Mouse (Mus musculus) liver, embryonic 13.5 days (tissue): ENCODE data around the gene Tbck. TPM values are rescaled to one million over a fixed set of nuclear protein-coding genes. Genes with fewer than 3 reads are reported as not detected.

Experiments
- ATAC-seq: fragments of 200-750 bp; cut with Nextera tagmentation; 2 replicates; pipeline ENCODE4 v1.8.0; 2017; ENCODE audit warnings: low read depth, mild to moderate bottlenecking, moderate number of reproducible peaks, moderate library complexity
- DNase-seq: peaks from one replicate; pipeline ENCODE4 v3.0.0; 2022
- H3K27ac ChIP-seq: fragments of 300-500 bp; sonication (generic); 2 replicates; pipeline ENCODE4 v1.5.1; 2015; ENCODE audit warnings: moderate library complexity, mild to moderate bottlenecking, inconsistent platforms
- H3K27me3 ChIP-seq: fragments of 300-500 bp; sonication (generic); 2 replicates; pipeline ENCODE4 v1.6.1; 2015; ENCODE audit warnings: mild to moderate bottlenecking, inconsistent platforms
- H3K36me3 ChIP-seq: fragments of 300-500 bp; sonication (generic); 2 replicates; pipeline ENCODE4 v1.6.1; 2015; ENCODE audit warnings: mild to moderate bottlenecking, inconsistent platforms
- H3K4me1 ChIP-seq: fragments of 300-500 bp; sonication (generic); replicated peaks from 2 replicates; pipeline ENCODE4 v1.6.1; 2015; ENCODE audit warnings: inconsistent platforms
- H3K4me2 ChIP-seq: fragments of 300-500 bp; sonication (generic); 2 replicates; pipeline ENCODE4 v1.6.1; 2015; ENCODE audit warnings: inconsistent platforms, mild to moderate bottlenecking, moderate library complexity
- H3K4me3 ChIP-seq: fragments of 300-500 bp; sonication (generic); replicated peaks from 2 replicates; pipeline ENCODE4 v1.5.1; 2015; ENCODE audit warnings: mild to moderate bottlenecking, inconsistent platforms
- H3K9ac ChIP-seq: fragments of 300-500 bp; sonication (generic); 2 replicates; pipeline ENCODE4 v1.6.1; 2015; ENCODE audit warnings: mild to moderate bottlenecking, inconsistent platforms
- H3K9me3 ChIP-seq: fragments of 300-500 bp; sonication (generic); replicated peaks from 2 replicates; pipeline ENCODE4 v1.6.1; 2016; ENCODE audit warnings: inconsistent platforms
- WGBS: fragments of 180-500 bp; shearing (Covaris S2); methylation state at CpG from one replicate; pipeline ENCODE4 v1.1.7; 2015; ENCODE audit not compliant: insufficient replicate concordance; 5-methylcytosine and 5-hydroxymethylcytosine counted together
- polyA plus RNA-seq: library from polyadenylated mRNA; unstranded; fragments of >200 nt; fragmentation: Nextera tagmentation; extraction: Ambion mirVana; gene quantifications from 2 replicates; pipeline ENCODE4 v1.2.1, GENCODE M21; 2015

Gene Tbck
- polyA plus RNA-seq, 1 experiment from 2014 or later, result 4.8 TPM

DNA sequence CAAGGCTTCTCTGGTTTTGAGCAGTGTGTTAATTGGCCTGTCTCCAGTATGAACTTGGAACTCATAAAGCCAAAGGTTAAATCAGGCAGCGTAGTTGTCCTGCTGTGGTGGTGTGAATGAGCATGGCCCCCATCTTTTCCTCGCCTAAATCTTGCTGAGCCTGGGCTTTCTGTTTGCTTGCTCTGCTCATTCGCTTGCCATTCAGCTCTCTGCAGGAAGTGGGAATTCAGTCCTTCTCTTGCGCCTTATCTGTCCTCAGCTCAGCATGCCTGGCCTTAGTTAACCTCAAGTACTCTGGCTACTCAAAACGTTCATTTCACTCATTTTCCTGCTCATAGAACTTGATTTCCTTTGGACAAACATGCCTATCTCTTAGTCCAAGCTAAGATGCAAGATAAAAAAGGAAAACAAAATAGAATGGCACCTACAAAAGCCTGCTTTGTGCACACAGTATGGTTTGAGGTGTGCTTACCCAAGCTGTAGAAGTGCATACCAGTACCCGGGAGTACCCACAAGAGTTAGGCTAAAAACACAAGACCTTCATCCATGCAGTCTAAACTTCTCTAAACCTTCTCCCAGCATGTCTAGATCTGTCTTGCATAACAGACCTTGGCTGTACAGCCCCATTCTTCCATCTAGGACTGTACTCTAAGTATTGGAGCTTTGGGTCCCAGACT, 151.3 kb downstream of the Tbck start:
- WGBS, result 53% methylated on average over 6 of the region's 6 CpGs
- Histone ChIP-seq H3K4me3 (no peak overlapping the region), H3K27me3 (no peaks in the 10 kb centered on the region), H3K36me3 (peaks cover 15% of the 10 kb centered on the region), H3K9me3 (no peaks in the 10 kb centered on the region), H3K4me2 (no peak overlapping the region), H3K9ac (no peak overlapping the region), H3K27ac (no peak overlapping the region), H3K4me1 (no peaks in the 10 kb centered on the region)
- no peak for DNase-seq
- ATAC-seq, result no peak

DNA sequence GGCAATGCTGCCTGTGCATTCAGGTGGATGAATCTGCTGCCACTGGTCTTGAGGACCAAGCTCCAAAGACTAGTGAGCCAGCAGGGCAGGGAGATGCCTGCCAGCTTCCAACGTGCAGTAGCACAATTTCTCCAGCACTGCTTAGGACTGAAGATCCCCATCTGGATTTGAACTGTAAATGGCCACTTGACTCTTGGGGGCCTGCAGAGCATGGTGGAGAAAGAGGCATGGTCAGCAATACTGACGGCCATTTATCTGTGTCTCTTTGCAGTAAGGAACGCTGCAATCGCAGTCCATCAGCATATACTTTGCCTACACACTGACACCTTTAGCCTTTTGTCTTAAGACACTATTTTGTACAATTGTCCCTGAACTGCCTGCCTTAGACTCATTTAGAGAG, 153.2 kb downstream of the Tbck start:
- H3K4me1 ChIP-seq, result no peaks in the 10 kb centered on the region
- no peak overlapping the region for H3K9ac ChIP-seq
- no peak overlapping the region for H3K4me2 ChIP-seq
- ATAC-seq (no peak), DNase-seq (no peak)
- WGBS, result 76% methylated on average over 4 of the region's 4 CpGs
- H3K9me3 ChIP-seq, result no peaks in the 10 kb centered on the region
- H3K4me3 ChIP-seq, result no peak overlapping the region
- H3K27me3 ChIP-seq, result no peaks in the 10 kb centered on the region
- no peak overlapping the region for H3K27ac ChIP-seq
- H3K36me3 ChIP-seq, result peaks cover 15% of the 10 kb centered on the region

DNA sequence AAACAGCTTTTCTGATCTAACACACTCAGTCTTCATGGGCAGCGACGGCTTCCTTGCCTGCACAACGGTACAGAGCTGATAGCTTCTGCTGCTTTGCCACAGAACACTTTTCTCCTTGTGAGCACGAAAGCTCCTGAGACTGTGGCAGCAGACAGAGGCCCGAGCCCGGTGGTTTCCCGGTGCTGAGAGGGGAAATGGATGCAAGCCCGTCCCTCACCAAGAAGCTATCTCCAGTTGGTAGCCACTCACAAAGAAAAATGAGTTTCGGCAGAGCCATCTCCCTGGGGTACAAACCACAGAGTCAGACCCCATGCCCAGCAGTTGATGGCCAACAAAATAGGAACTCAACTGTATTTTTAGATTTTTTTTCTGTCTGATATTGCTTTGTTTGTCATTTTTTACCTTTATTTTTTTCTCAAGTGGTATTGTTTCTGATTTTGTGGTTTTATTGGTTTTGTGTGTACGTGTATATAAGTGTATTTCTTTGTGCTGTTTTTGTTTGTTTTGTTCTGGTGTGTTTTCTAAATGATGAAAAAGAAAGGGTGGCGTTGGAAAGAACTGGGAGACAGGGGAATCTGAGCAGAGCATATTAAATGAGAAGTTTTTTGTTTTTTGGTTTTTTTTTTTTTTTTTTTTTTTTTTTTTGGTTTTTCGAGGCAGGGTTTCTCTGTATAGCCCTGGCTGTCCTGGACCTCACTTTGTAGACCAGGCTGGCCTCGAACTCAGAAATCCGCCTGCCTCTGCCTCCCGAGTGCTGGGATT, 154.9 kb downstream of the Tbck start:
- Histone ChIP-seq H3K27ac (no peak overlapping the region), H3K4me1 (no peaks in the 10 kb centered on the region), H3K9me3 (no peaks in the 10 kb centered on the region), H3K36me3 (peaks cover 15% of the 10 kb centered on the region), H3K4me3 (no peak overlapping the region), H3K27me3 (no peaks in the 10 kb centered on the region), H3K4me2 (no peak overlapping the region), H3K9ac (no peak overlapping the region)
- 85% methylated on average over 14 of the region's 15 CpGs for WGBS
- no peak for ATAC-seq
- DNase-seq, result no peak

DNA sequence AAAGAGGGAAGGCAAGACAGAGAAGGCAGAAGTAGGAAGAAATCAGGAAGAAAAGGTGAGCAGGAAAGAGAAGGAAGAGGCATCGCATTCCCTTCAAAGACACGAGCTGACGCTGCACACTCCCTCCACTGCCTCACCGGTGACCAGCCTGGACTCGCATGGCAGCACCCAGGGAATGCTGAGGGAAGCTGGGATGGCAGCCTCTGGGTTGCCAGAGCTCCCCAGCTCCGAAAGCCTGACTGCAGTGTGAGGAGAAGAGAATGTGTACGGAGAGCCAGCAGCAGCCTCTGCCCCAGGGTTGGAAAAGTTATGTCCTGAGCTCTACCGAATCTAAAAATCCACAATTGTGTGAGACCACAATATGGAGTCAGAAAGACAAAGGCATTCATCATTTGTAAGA, 155.6 kb downstream of the Tbck start:
- Histone ChIP-seq H3K27me3 (no peaks in the 10 kb centered on the region), H3K9me3 (no peaks in the 10 kb centered on the region), H3K4me3 (no peak overlapping the region), H3K9ac (no peak overlapping the region), H3K4me2 (no peak overlapping the region), H3K27ac (no peak overlapping the region), H3K4me1 (no peaks in the 10 kb centered on the region), H3K36me3 (peaks cover 15% of the 10 kb centered on the region)
- DNase-seq (no peak), ATAC-seq (no peak)
- WGBS, result 89% methylated on average over 8 of the region's 8 CpGs

DNA sequence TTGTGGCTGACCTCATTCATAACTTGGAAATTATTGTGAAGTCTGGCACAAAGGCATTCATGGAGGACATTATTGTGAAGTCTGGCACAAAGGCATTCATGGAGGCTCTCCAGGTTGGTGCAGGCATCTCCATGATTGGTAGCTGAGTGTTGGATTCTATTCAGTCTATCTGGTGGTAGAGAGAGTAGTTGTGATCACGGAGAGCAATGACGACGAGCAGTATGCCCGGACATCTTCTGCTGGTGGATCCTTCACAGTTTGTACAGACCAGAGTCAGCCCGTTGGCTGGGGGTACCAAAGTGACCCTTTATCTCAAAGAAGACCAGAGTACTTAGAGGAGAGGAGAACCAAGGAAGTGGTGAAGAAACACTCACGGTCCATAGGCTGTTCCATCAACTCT, 158.7 kb downstream of the Tbck start:
- Histone ChIP-seq H3K27ac (no peak overlapping the region), H3K4me1 (no peaks in the 10 kb centered on the region), H3K9me3 (no peaks in the 10 kb centered on the region), H3K9ac (no peak overlapping the region), H3K4me2 (no peak overlapping the region), H3K36me3 (peaks cover 15% of the 10 kb centered on the region), H3K4me3 (no peak overlapping the region), H3K27me3 (no peaks in the 10 kb centered on the region)
- ATAC-seq (no peak), DNase-seq (no peak)
- 83% methylated on average over 6 of the region's 6 CpGs for WGBS

DNA sequence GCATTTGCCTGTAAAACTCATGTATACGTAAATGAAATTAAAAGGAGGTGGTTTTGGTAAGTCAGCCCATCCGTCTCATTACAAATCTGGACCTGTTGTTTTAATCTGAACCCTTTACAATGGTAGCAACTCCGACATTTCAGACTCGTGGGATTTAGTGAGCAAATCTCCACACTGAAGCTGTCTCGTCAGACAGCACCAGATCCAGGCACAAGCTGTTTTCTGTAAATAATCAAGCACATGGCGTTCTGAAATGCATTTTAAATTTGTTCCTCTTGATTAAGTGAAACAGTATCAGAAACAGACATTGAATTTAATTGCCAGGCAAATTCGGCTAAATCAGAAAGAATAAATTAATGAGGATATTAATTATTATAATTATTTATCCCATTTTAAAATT, 165.7 kb downstream of the Tbck start:
- no peak overlapping the region for H3K9ac ChIP-seq
- H3K4me1 ChIP-seq, result no peaks in the 10 kb centered on the region
- DNase-seq (no peak), ATAC-seq (no peak)
- H3K27me3 ChIP-seq, result no peaks in the 10 kb centered on the region
- H3K27ac ChIP-seq, result no peak overlapping the region
- H3K4me2 ChIP-seq, result no peak overlapping the region
- no peaks in the 10 kb centered on the region for H3K9me3 ChIP-seq
- 62% methylated on average over 7 of the region's 7 CpGs for WGBS
- H3K36me3 ChIP-seq, result no peaks in the 10 kb centered on the region
- no peak overlapping the region for H3K4me3 ChIP-seq

DNA sequence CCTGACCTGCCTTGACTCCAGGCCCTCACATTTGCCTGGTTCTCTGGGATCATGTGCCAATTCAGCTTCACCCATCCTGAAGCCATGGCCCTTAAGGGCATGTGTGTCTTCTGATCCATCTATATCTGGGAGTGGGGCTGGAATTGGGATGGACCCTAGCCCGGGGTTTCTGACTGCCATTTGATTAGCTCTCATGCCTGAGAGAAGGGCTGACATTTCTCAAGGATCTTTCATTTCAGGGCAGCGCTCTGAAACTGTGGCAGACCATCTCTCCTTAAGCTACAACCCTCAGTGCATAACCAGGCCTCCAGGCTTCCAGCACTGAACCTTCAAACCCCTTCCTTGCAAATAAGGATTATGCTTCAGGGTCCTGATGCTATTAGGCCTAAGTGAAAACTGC, 166.5 kb downstream of the Tbck start:
- no peak for DNase-seq
- ATAC-seq, result no peak
- Histone ChIP-seq H3K4me1 (no peaks in the 10 kb centered on the region), H3K36me3 (no peaks in the 10 kb centered on the region), H3K4me2 (no peak overlapping the region), H3K9me3 (no peaks in the 10 kb centered on the region), H3K27ac (no peak overlapping the region), H3K4me3 (no peak overlapping the region), H3K27me3 (no peaks in the 10 kb centered on the region), H3K9ac (no peak overlapping the region)
- 60% methylated on average over 2 of the region's 2 CpGs for WGBS

DNA sequence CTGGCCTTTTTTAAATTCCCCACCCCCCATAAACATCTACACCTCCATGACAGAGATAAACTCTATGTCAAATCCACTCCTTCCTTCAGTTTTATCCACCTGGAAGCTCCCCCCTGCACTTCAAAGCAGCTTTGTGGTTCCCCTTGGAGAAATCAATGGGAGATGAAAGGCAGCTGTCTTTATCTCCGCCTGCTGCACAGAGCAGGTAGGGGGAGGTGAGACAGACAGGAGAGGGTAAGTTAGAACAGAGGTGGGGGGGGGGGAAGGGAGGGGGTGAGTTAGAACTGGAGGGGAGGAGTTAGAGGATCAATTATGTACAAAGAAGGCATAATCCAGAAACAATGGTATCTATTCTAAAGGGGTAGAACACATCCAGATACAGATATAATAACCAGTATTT, 167.5 kb downstream of the Tbck start:
- Histone ChIP-seq H3K27ac (no peak overlapping the region), H3K9ac (no peak overlapping the region), H3K4me3 (no peak overlapping the region), H3K36me3 (no peaks in the 10 kb centered on the region), H3K27me3 (no peaks in the 10 kb centered on the region), H3K4me1 (no peaks in the 10 kb centered on the region), H3K4me2 (no peak overlapping the region), H3K9me3 (no peaks in the 10 kb centered on the region)
- ATAC-seq, result no peak
- no peak for DNase-seq
- 43% methylated on average over 1 of the region's 1 CpGs for WGBS

DNA sequence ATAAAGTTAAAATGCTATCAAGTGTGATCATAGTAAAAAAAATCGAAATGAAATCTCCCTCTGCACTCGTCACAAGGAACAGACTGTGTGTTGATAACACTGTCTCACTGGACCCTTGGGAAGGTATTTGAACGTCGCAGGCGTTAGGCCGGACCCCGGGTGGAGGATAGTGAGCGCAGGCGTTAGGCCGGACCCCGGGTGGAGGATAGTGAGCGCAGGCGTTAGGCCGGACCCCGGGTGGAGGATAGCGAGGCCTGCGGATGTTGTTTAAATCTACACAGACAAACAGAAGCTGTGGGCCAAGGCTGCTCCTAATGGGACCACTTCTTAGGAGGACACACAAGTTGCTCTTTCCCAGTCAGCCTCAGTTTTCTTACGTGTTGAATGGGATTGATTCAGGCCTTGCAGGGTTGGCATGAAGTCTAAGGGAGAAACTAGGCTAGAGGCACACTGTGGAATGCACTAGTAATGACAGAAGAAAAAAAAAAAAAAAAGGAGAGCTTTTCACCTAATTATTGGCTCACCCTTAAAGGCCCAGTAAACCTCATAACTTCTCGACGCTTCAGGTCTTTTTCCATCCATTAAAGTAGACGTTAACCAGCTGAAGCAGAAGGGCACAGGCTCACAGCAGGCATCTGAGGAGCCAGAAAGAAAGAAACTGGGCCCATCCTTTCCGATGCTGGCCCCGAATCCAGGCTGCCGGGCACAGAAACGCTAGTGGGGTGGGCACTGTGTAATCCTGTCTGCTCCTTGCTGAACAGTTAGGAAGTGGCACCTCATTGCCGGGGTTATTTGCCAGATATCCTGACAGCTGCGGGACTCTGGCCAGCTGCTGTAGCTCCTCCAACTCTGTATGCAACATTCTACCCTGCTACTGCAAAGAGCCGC, 168.1 kb downstream of the Tbck start:
- H3K27ac ChIP-seq, result no peak overlapping the region
- 66% methylated on average over 28 of the region's 28 CpGs for WGBS
- ATAC-seq (no peak), DNase-seq (no peak)
- no peak overlapping the region for H3K9ac ChIP-seq
- H3K9me3 ChIP-seq, result no peaks in the 10 kb centered on the region
- H3K27me3 ChIP-seq, result no peaks in the 10 kb centered on the region
- no peaks in the 10 kb centered on the region for H3K4me1 ChIP-seq
- no peak overlapping the region for H3K4me2 ChIP-seq
- no peak overlapping the region for H3K4me3 ChIP-seq
- no peaks in the 10 kb centered on the region for H3K36me3 ChIP-seq

DNA sequence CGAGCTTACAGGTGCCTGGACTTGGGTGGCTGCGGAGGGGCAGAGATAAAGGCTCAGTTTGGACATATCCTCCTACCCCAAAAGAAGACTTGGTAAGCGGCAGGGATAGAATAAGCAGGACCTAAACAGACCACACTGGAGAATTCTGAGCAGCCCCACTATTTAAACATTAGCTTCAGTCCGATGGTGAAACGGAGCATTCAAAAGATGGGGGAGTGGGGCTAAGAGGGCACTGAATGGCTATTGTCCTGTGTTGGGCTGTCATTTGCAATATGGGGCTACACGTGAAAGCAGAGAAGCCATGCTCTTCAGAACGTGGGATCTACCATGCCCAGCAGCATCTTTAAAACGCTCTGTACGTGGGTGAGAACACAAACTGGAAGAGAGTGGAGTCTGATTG, 170.3 kb downstream of the Tbck start:
- ATAC-seq (no peak), DNase-seq (no peak)
- Histone ChIP-seq H3K27me3 (no peaks in the 10 kb centered on the region), H3K27ac (no peak overlapping the region), H3K4me1 (no peaks in the 10 kb centered on the region), H3K9ac (no peak overlapping the region), H3K4me2 (no peak overlapping the region), H3K36me3 (no peaks in the 10 kb centered on the region), H3K9me3 (no peaks in the 10 kb centered on the region), H3K4me3 (no peak overlapping the region)
- 69% methylated on average over 9 of the region's 9 CpGs for WGBS

DNA sequence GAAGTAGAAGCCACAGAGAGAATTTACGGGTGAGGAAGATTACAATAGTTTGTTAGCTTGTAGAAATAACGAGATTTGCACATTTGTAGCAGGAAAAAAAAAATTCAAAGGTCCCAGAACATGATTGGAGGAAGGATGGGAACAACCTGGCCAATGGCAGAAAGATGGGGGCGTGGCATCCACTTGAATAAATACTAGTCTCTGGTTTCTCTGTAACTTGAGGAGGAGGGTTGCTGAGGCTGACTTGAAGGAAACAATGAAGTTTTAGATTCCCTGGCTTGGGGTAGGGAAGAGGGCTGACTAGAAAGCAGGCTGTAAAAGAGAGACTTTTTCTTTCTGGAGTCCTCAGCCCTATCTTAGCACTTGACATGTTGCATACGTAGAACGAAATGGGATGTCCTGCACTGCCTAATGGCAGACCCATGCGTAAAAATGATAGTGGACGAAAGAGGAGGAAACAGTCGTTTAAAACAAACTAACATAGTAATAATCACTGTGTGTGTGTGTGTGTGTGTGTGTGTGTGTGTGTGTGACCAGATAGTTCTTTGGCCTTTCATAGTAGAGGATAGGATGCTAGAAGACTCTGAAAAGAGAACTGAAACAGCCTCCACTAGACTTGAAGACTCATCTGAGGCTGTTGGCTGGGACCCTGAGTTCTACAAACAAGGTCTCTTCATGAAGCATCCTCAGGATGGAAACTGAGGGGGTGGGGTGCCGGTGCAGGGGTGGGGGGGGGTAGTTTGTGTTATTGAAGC, 171.7 kb downstream of the Tbck start:
- ATAC-seq (no peak), DNase-seq (no peak)
- Histone ChIP-seq H3K9ac (no peak overlapping the region), H3K4me2 (no peak overlapping the region), H3K27me3 (no peaks in the 10 kb centered on the region), H3K9me3 (no peaks in the 10 kb centered on the region), H3K4me3 (no peak overlapping the region), H3K4me1 (peaks cover 10% of the 10 kb centered on the region; the same call in 1 of the 2 replicates), H3K36me3 (no peaks in the 10 kb centered on the region), H3K27ac (no peak overlapping the region)
- WGBS, result 49% methylated on average over 9 of the region's 9 CpGs
